Mouse (Mus musculus): ENCODE data around the gene Patl1.
"Not testable (repeated sequence)": the region's sequence is repeated elsewhere in the genome, so short reads cannot be mapped to it uniquely, and the experiment has no call there.

Gene Patl1

GRCm38 (mm10) chr19:11966201-11966636 is 54.0 kb downstream of the Patl1 start:
- peak in 1 of 2 experiments; percentile 25 for DNase-seq (ENCODE audit: low spot score in 2 of 2)

- DNase-seq (ENCODE audit: low spot score in 2 of 2) = no peak
Measured at GRCm38 (mm10) chr19:11969155-11970050, 57.2 kb downstream of the Patl1 start.

GRCm38 (mm10) chr19:11973511-11974222 is 61.5 kb downstream of the Patl1 start:
- DNase-seq (ENCODE audit: low spot score in 2 of 2) = no peak

GRCm38 (mm10) chr19:11974223-11974540 is 62.0 kb downstream of the Patl1 start:
- no peak for DNase-seq (ENCODE audit: low spot score in 2 of 2)

GRCm38 (mm10) chr19:11975683-11976082 is 63.5 kb downstream of the Patl1 start:
- no peak for DNase-seq (ENCODE audit: low spot score in 2 of 2)

- DNase-seq (ENCODE audit: low spot score in 2 of 2) = no peak
Measured at GRCm38 (mm10) chr19:11977363-11977762, 65.2 kb downstream of the Patl1 start.

GRCm38 (mm10) chr19:11980471-11980870 is 68.3 kb downstream of the Patl1 start:
- no peak for DNase-seq (ENCODE audit: low spot score in 2 of 2)

- not testable (repeated sequence) for DNase-seq (ENCODE audit: low spot score in 2 of 2)
Measured at GRCm38 (mm10) chr19:11984614-11985013, 72.4 kb downstream of the Patl1 start.

- no peak for DNase-seq (ENCODE audit: low spot score in 2 of 2)
Measured at GRCm38 (mm10) chr19:11987841-11988240, 75.6 kb downstream of the Patl1 start.

GRCm38 (mm10) chr19:11989334-11989733 is 77.1 kb downstream of the Patl1 start:
- no peak for DNase-seq (ENCODE audit: low spot score in 2 of 2)

GRCm38 (mm10) chr19:11992034-11992433 is 79.8 kb downstream of the Patl1 start:
- DNase-seq (ENCODE audit: low spot score in 2 of 2) = no peak

GRCm38 (mm10) chr19:11992441-11993029 is 80.3 kb downstream of the Patl1 start:
- no peak for DNase-seq (ENCODE audit: low spot score in 2 of 2)

Data from urinary bladder, postnatal 4 days (tissue).